Mouse (Mus musculus): ENCODE data around the gene Gpr87. TPM values are rescaled to one million over a fixed set of nuclear protein-coding genes. Genes with fewer than 3 reads are reported as not detected.

The Gpr87 gene
- polyA plus RNA-seq, 1 experiment = not detected

DNA sequence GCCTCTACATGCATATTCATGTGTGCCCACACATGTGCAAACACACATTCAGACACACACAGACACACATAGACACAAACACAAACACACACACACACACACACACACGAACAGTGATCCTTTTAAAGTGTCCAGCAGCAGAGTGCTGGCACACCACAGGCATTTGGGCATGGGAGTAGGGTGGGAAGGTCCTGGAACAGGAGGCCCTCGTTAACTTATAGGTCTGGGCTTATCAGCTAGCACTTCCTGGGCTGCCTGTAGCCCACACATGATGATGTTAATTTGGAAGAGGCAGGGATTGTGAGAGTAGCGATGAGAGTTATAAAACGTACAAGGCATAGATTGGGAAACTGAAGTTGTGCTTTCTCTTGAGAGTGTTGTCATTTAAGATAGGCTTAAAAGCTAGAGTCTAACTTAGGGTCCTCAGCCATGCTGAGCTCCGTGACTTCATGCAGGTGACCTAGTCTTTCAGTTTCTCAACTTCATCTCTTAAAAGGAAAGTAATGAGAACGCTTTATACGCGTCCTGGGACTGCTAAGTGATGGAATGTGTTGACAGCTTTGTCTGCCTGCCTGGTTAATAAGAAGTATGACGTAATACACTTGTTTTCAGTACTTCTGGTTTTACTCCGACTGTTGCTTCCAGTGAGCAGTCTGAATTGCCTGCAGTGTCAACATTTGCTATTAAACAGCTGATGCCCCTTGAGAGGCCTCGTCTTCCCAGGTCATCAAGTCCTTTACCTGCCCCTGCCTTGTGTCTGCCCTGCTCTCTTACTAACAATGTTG, 10.0 kb upstream of the Gpr87 start:
- TF ChIP-seq GATA1 (IDR thresholded peaks at IDR 0.05; ENCODE audit: low read length) = no peak

DNA sequence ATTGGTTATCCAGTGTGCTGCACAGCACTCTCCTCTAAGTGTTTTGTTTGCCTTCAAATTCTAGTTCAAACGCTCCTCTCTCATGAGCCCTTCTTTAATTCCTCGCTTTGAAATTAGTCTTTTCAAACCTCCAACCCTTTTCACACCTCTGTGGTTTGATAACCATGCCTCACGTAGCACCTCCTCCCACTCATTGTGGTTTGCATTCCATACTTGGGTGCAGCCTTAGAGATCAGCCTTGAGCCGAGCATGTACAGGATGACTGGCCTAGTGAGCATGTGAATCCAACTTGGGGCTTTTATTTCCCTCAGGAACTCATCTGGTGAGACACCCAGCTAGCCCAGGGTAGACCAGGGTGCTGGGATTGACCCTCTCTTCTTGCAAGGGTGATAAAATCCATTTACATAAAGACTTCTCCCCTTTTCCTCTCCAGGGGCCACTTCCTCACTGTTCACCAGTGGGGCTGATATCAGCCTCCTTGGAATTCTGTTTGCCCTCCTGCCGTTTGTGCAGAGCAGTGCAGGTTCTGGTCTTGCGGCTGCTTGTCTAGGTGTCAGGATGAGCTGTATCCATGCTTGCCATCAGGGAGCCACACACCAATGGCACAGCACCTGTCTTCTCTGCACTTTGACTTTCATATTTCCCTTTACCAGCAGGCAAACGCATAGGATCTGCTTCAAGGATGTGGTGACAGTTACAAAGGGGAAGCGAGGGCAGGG, 9.1 kb upstream of the Gpr87 start:
- no peak for TF ChIP-seq GATA1 (IDR thresholded peaks at IDR 0.05; ENCODE audit: low read length)

- no peak for TF ChIP-seq GATA1 (IDR thresholded peaks at IDR 0.05; ENCODE audit: low read length)
These were observed 2.5 kb upstream of the Gpr87 start for GRCm38 (mm10) chr3:59197329-59197948.

- TF ChIP-seq GATA1 (IDR thresholded peaks at IDR 0.05; ENCODE audit: low read length) = no peak
These were observed 805 bp downstream of the Gpr87 start for GRCm38 (mm10) chr3:59194099-59194498.

GRCm38 (mm10) chr3:59191674-59192073, 3.2 kb downstream of the Gpr87 start:
- TF ChIP-seq GATA1 (IDR thresholded peaks at IDR 0.05; ENCODE audit: low read length) = no peak

- TF ChIP-seq GATA1 (IDR thresholded peaks at IDR 0.05; ENCODE audit: low read length) = no peak
These were observed 7.6 kb downstream of the Gpr87 start for GRCm38 (mm10) chr3:59187336-59187735.

DNA sequence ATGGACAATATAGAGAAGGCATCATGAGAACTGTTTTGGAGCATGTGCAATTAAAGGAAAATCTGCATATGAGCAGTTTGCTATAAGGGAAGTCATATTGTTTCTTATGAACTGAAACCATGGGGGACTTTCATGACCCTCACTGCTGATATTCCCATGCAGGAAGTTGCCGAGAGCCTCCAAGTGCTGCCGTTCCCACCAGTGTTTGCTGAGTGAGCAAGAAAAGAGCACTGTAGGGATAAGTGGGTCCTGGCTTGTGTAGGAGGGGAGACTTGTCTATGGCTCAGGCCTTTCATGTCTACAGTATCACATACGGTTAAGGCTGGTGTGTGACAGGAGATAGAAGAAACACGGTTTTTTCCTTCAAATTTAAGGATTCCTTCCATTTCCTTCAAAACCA, 9.2 kb downstream of the Gpr87 start:
- TF ChIP-seq GATA1 (IDR thresholded peaks at IDR 0.05; ENCODE audit: low read length) = no peak

GRCm38 (mm10) chr3:59182129-59182528, 12.8 kb downstream of the Gpr87 start:
- no peak for TF ChIP-seq GATA1 (IDR thresholded peaks at IDR 0.05; ENCODE audit: low read length)

GRCm38 (mm10) chr3:59181134-59181533, 13.8 kb downstream of the Gpr87 start:
- no peak for TF ChIP-seq GATA1 (IDR thresholded peaks at IDR 0.05; ENCODE audit: low read length)

GRCm38 (mm10) chr3:59176871-59177270, 18.0 kb downstream of the Gpr87 start:
- TF ChIP-seq GATA1 (IDR thresholded peaks at IDR 0.05; ENCODE audit: low read length) = no peak

- TF ChIP-seq GATA1 (IDR thresholded peaks at IDR 0.05; ENCODE audit: low read length) = no peak
These were observed 19.7 kb downstream of the Gpr87 start for GRCm38 (mm10) chr3:59175234-59175633.

DNA sequence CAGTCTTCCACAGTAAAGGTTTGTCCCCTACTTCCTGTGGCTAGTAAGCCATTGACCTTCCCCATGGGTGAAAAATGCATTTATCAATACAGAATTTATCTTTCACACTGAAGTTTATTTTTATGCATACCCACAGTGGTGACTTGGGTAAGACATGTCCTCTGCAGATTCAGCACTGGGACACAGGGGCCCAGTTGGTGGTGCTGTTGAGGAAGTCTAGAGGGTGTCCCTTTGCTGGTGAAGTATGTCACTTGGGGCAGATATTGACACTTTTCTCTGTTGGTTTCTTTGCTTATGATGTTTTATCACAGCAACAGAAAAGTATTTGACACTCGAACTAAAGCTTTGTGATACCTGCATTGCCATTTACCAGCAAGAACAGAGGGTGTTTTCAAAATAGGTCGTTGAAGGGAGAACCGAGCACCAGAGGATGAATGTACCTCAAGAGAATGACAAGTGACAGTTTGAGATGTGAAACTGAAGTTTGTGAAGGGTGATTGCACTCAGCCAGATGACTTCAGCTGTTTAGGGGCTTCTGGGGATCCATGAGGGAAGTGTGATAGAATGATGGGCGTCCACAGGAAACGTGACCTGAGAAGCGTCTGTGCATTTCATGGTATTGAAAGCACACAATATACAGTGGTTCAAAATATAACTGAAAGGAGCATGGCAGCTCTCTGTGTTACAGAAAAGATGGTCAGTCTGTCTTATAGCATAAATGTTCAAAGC, 20.3 kb downstream of the Gpr87 start:
- TF ChIP-seq GATA1 (IDR thresholded peaks at IDR 0.05; ENCODE audit: low read length) = no peak

GRCm38 (mm10) chr3:59169921-59170627, 24.8 kb downstream of the Gpr87 start:
- TF ChIP-seq GATA1 (IDR thresholded peaks at IDR 0.05; ENCODE audit: low read length) = no peak

DNA sequence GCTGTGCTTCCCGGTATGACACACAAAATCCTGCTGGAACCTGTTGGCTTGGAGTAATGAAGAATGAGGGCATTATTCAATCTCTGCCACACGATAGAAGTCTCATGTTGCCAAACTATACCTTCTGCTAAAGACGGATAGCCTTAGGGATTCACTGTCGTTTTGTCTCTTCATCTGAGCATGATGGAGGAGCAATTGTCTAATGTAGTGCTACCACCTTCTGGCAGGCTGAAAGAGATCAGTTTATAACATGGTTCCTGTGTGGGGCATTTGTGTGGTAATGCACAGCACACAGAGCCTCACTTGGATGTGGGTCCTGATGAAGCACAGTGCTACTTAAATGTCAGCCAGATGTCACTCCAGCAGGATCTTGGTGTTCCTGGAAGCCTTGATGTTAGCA, 25.7 kb downstream of the Gpr87 start:
- TF ChIP-seq GATA1 (IDR thresholded peaks at IDR 0.05; ENCODE audit: low read length) = no peak

GRCm38 (mm10) chr3:59168476-59168875, 26.4 kb downstream of the Gpr87 start:
- TF ChIP-seq GATA1 (IDR thresholded peaks at IDR 0.05; ENCODE audit: low read length) = no peak

Data from G1E-ER4 (cell line).